Mouse (Mus musculus): ENCODE data around the gene Lexm. TPM values are rescaled to one million over a fixed set of nuclear protein-coding genes. Genes with fewer than 3 reads are reported as not detected.
A peak's percentile ranks its signal among the peaks of the same experiment; 100 is the strongest.

Gene Lexm
- polyA plus RNA-seq, 1 experiment from 2014 or later, result not detected

GRCm38 (mm10) chr4:106614180-106614797, 2.8 kb downstream of the Lexm start:
- H3K27ac ChIP-seq (ENCODE audit: low read depth), result no peak overlapping the region
- ATAC-seq (ENCODE audit: insufficient read depth) (peak; percentile 79), DNase-seq (peak; percentile 89)
- H3K4me2 ChIP-seq, result no peak overlapping the region
- H3K9ac ChIP-seq, result no peak overlapping the region; the same call in 1 of the 2 replicates
- H3K36me3 ChIP-seq (ENCODE audit: insufficient read depth), result no peaks in the 10 kb centered on the region
- H3K27me3 ChIP-seq (ENCODE audit: insufficient read depth, low read length), result no peaks in the 10 kb centered on the region
- H3K4me1 ChIP-seq (ENCODE audit: insufficient read depth), result no peaks in the 10 kb centered on the region
- H3K4me3 ChIP-seq (ENCODE audit: low read depth, low read length), result no peak overlapping the region
- WGBS, result 45% methylated on average over 7 of the region's 7 CpGs
- peak; percentile 97 for TF ChIP-seq CTCF (IDR thresholded peaks at IDR 0.05; ENCODE audit: low read depth)
- no peaks in the 10 kb centered on the region for H3K9me3 ChIP-seq (ENCODE audit: low read depth, low read length)

GRCm38 (mm10) chr4:106613560-106613959, 3.5 kb downstream of the Lexm start:
- H3K4me3 ChIP-seq (ENCODE audit: low read depth, low read length), result no peak overlapping the region
- no peak overlapping the region for H3K27ac ChIP-seq (ENCODE audit: low read depth)
- no peak for TF ChIP-seq CTCF (IDR thresholded peaks at IDR 0.05; ENCODE audit: low read depth)
- no peaks in the 10 kb centered on the region for H3K4me1 ChIP-seq (ENCODE audit: insufficient read depth)
- 57% methylated on average over 3 of the region's 3 CpGs for WGBS
- ATAC-seq (ENCODE audit: insufficient read depth) (no peak), DNase-seq (no peak)
- H3K9ac ChIP-seq, result peak overlapping the region; percentile 18; the same call in 1 of the 2 replicates
- H3K4me2 ChIP-seq, result no peak overlapping the region
- H3K9me3 ChIP-seq (ENCODE audit: low read depth, low read length), result no peaks in the 10 kb centered on the region
- H3K36me3 ChIP-seq (ENCODE audit: insufficient read depth), result no peaks in the 10 kb centered on the region
- H3K27me3 ChIP-seq (ENCODE audit: insufficient read depth, low read length), result no peaks in the 10 kb centered on the region

GRCm38 (mm10) chr4:106613105-106613504, 3.9 kb downstream of the Lexm start:
- WGBS, result 78% methylated on average over 8 of the region's 8 CpGs
- no peak overlapping the region for H3K4me2 ChIP-seq
- no peak for TF ChIP-seq CTCF (IDR thresholded peaks at IDR 0.05; ENCODE audit: low read depth)
- no peak overlapping the region for H3K9ac ChIP-seq
- no peaks in the 10 kb centered on the region for H3K4me1 ChIP-seq (ENCODE audit: insufficient read depth)
- no peaks in the 10 kb centered on the region for H3K27me3 ChIP-seq (ENCODE audit: insufficient read depth, low read length)
- no peak overlapping the region for H3K4me3 ChIP-seq (ENCODE audit: low read depth, low read length)
- no peak overlapping the region for H3K27ac ChIP-seq (ENCODE audit: low read depth)
- no peaks in the 10 kb centered on the region for H3K9me3 ChIP-seq (ENCODE audit: low read depth, low read length)
- DNase-seq, result no peak
- no peaks in the 10 kb centered on the region for H3K36me3 ChIP-seq (ENCODE audit: insufficient read depth)
- no peak for ATAC-seq (ENCODE audit: insufficient read depth)

GRCm38 (mm10) chr4:106607905-106608304, 9.1 kb downstream of the Lexm start:
- Histone ChIP-seq H3K27ac (ENCODE audit: low read depth) (no peak overlapping the region), H3K4me1 (ENCODE audit: insufficient read depth) (no peaks in the 10 kb centered on the region), H3K27me3 (ENCODE audit: insufficient read depth, low read length) (no peaks in the 10 kb centered on the region), H3K36me3 (ENCODE audit: insufficient read depth) (no peaks in the 10 kb centered on the region), H3K4me2 (no peak overlapping the region), H3K9me3 (ENCODE audit: low read depth, low read length) (no peaks in the 10 kb centered on the region), H3K4me3 (ENCODE audit: low read depth, low read length) (no peak overlapping the region), H3K9ac (no peak overlapping the region)
- 81% methylated on average over 1 of the region's 1 CpGs for WGBS
- no peak for DNase-seq
- TF ChIP-seq CTCF (IDR thresholded peaks at IDR 0.05; ENCODE audit: low read depth), result no peak
- ATAC-seq (ENCODE audit: insufficient read depth), result no peak

GRCm38 (mm10) chr4:106606639-106607554, 10.1 kb downstream of the Lexm start:
- WGBS, result 38% methylated on average over 18 of the region's 18 CpGs
- Histone ChIP-seq H3K9ac (no peak overlapping the region), H3K27ac (ENCODE audit: low read depth) (no peak overlapping the region), H3K27me3 (ENCODE audit: insufficient read depth, low read length) (no peaks in the 10 kb centered on the region), H3K4me2 (peak overlapping the region; percentile 32; the same call in 1 of the 2 replicates), H3K9me3 (ENCODE audit: low read depth, low read length) (no peaks in the 10 kb centered on the region), H3K4me1 (ENCODE audit: insufficient read depth) (no peaks in the 10 kb centered on the region), H3K4me3 (ENCODE audit: low read depth, low read length) (no peak overlapping the region), H3K36me3 (ENCODE audit: insufficient read depth) (no peaks in the 10 kb centered on the region)
- DNase-seq, result peak; percentile 71
- peak; percentile 96 for ATAC-seq (ENCODE audit: insufficient read depth)
- 0 out of 2 replicates have a peak, but pooled peaks have one; percentile 1 for TF ChIP-seq CTCF (IDR thresholded peaks at IDR 0.05; ENCODE audit: low read depth)

- H3K9ac ChIP-seq, result no peak overlapping the region
- no peaks in the 10 kb centered on the region for H3K27me3 ChIP-seq (ENCODE audit: insufficient read depth, low read length)
- WGBS, result 66% methylated on average over 4 of the region's 4 CpGs
- ATAC-seq (ENCODE audit: insufficient read depth) (no peak), DNase-seq (no peak)
- H3K4me3 ChIP-seq (ENCODE audit: low read depth, low read length), result no peak overlapping the region
- no peak overlapping the region for H3K4me2 ChIP-seq
- no peaks in the 10 kb centered on the region for H3K4me1 ChIP-seq (ENCODE audit: insufficient read depth)
- no peak for TF ChIP-seq CTCF (IDR thresholded peaks at IDR 0.05; ENCODE audit: low read depth)
- no peaks in the 10 kb centered on the region for H3K36me3 ChIP-seq (ENCODE audit: insufficient read depth)
- H3K9me3 ChIP-seq (ENCODE audit: low read depth, low read length), result no peaks in the 10 kb centered on the region
- no peak overlapping the region for H3K27ac ChIP-seq (ENCODE audit: low read depth)
These were observed 16.3 kb downstream of the Lexm start for GRCm38 (mm10) chr4:106600770-106601169.

GRCm38 (mm10) chr4:106599415-106599814, 17.6 kb downstream of the Lexm start:
- Histone ChIP-seq H3K36me3 (ENCODE audit: insufficient read depth) (no peaks in the 10 kb centered on the region), H3K9ac (no peak overlapping the region), H3K27me3 (ENCODE audit: insufficient read depth, low read length) (no peaks in the 10 kb centered on the region), H3K9me3 (ENCODE audit: low read depth, low read length) (no peaks in the 10 kb centered on the region), H3K4me3 (ENCODE audit: low read depth, low read length) (no peak overlapping the region), H3K4me2 (no peak overlapping the region), H3K27ac (ENCODE audit: low read depth) (no peak overlapping the region), H3K4me1 (ENCODE audit: insufficient read depth) (no peaks in the 10 kb centered on the region)
- no peak for DNase-seq
- TF ChIP-seq CTCF (IDR thresholded peaks at IDR 0.05; ENCODE audit: low read depth), result 0 out of 2 replicates have a peak, but pooled peaks have one; percentile 13
- WGBS, result 50% methylated on average over 1 of the region's 1 CpGs
- no peak for ATAC-seq (ENCODE audit: insufficient read depth)

Data from lung, embryonic 14.5 days (tissue).